Mouse (Mus musculus) olfactory bulb, adult 2 months (tissue): ENCODE data around the gene Cited4. TPM values are rescaled to one million over a fixed set of nuclear protein-coding genes. Genes with fewer than 3 reads are reported as not detected.

ENCODE experiments used
- H3K27ac ChIP-seq: fragments of 200-500 bp; 2 replicates; pipeline ENCODE4 v1.5.1; 2012; ENCODE audit warnings: low read depth, low read length; ENCODE audit not compliant: insufficient read depth
- H3K4me1 ChIP-seq: fragments of 200-500 bp; 2 replicates; pipeline ENCODE4 v1.6.1; 2012; ENCODE audit warnings: low read length; ENCODE audit not compliant: control insufficient read depth, insufficient read depth
- H3K4me3 ChIP-seq: fragments of 200-500 bp; 2 replicates; pipeline ENCODE4 v1.5.1; 2012; ENCODE audit warnings: mild to moderate bottlenecking, low read depth, low read length, moderate library complexity; ENCODE audit not compliant: insufficient read depth
- CTCF ChIP-seq: fragments of 200-500 bp; IDR thresholded peaks from 2 replicates; pipeline ENCODE4 v1.5.1; 2012; ENCODE audit warnings: low read depth, mild to moderate bottlenecking, low read length, moderate library complexity; ENCODE audit not compliant: insufficient read depth
- POLR2A ChIP-seq: fragments of 200-500 bp; IDR thresholded peaks from 2 replicates; pipeline ENCODE4 v1.6.1; 2012; ENCODE audit warnings: mild to moderate bottlenecking, low read depth, low read length, moderate library complexity; ENCODE audit not compliant: insufficient read depth
- WGBS: fragments of 180-500 bp; shearing (Covaris S2); methylation state at CpG from one replicate; pipeline ENCODE4 v1.1.7; 2018; 5-methylcytosine and 5-hydroxymethylcytosine counted together
- polyA plus RNA-seq: library from polyadenylated mRNA; stranded (reverse); fragments of >200 nt; gene quantifications from 2 replicates; pipeline ENCODE4 v1.2.4, GENCODE M21; 2012; ENCODE audit warnings: low replicate concordance; ENCODE audit not compliant: missing spikeins, insufficient read depth, insufficient read length

The Cited4 gene
- polyA plus RNA-seq, 1 experiment, result not detected

- 51% methylated on average over 12 of the region's 12 CpGs for WGBS
- Histone ChIP-seq H3K27ac (no peak overlapping the region), H3K4me3 (peak overlapping the region; percentile 46; the same call in 1 of the 2 replicates), H3K4me1 (peaks cover 29% of the 10 kb centered on the region)
- TF ChIP-seq POLR2A, result no peak
- TF ChIP-seq CTCF, result no peak
Measured at GRCm38 (mm10) chr4:120716765-120717164, 50.4 kb downstream of the Cited4 start.

Other genes starting within 250 kb of the Cited4 start
- not detected in 2 replicates for gene Slfnl1, start 134.3 kb upstream of the Cited4 start, polyA plus RNA-seq
- not detected in 2 replicates for gene Ctps, start 96.3 kb upstream of the Cited4 start, polyA plus RNA-seq
- not detected in 2 replicates for gene Gm8439, start 77.8 kb upstream of the Cited4 start, polyA plus RNA-seq
- not detected in 2 replicates for gene Kcnq4, start 82.0 kb downstream of the Cited4 start, polyA plus RNA-seq
- not detected in 2 replicates for gene Nfyc, start 165.0 kb downstream of the Cited4 start, polyA plus RNA-seq
- gene Rims3, start 188.2 kb downstream of the Cited4 start, polyA plus RNA-seq, result not detected in 2 replicates